Comparison of ENCODE assay signal across 9 mouse cellular contexts in the genomic region with DNA sequence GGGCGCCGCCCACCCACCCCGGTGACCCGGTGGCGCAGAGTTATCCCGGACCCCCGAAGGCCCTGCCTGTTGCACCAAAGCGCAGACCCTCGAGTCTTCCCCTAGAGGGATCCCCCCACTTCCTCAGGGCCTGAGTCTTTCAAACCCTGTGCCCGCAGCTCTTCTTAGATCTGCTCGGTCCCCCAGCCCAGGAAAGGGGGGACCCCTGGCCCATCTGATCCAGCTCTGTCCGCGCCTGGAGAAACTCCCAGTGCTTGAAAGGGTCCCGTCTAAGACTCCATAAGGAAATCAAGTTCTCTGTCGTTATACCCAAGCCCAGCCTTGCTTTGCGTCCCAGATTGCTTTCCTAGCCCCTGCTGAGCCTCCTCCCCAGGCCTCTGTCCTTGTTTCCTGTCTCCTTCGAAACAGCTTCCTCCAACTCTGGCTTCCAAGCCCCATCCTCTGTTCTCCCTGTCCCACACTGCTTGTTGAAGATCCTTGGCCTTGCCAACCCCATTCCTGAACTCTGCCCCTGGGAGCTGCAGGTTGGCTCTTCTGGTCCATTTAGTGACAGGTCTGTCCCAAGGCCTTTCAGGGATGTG. TPM values are rescaled to one million over a fixed set of nuclear protein-coding genes. Genes with fewer than 3 reads are reported as not detected.
A peak's percentile ranks its signal among the peaks of the same experiment; 100 is the strongest.
DNase-seq lines count a peak whose midpoint lies in the region; ATAC-seq and TF ChIP-seq lines count a peak whose summit lies in the region.
"Had no signal": no experiment of that assay in that cellular context is flagged by ENCODE, and none has a peak within 500 bp of the region (broad histone marks: within the 10 kb centered on the region; RNA-seq: fewer than 3 reads in every experiment).

No protein-coding gene starts in this region.

- H3K4me2 ChIP-seq in hindbrain, embryonic 11.5 days (replicated peaks; ENCODE audit: low read depth, low read length) = peak overlapping the region; percentile 61
- peak overlapping the region; percentile 98 for H3K4me2 ChIP-seq in liver, embryonic 14.5 days (ENCODE audit: low read depth)

- TF ChIP-seq CTCF in layer of hippocampus, adult 2 months (conservative IDR thresholded peaks at IDR 0.05) = no peak
- TF ChIP-seq CTCF in liver, embryonic 14.5 days (IDR thresholded peaks at IDR 0.05; ENCODE audit: low read depth) = no peak

- TF ChIP-seq EP300 in liver, embryonic 14.5 days (IDR thresholded peaks at IDR 0.05; ENCODE audit: low read depth) = no peak

- no peaks in the 10 kb centered on the region for H3K9me3 ChIP-seq in hindbrain, embryonic 11.5 days (ENCODE audit: control insufficient read depth, low read length)
- H3K9me3 ChIP-seq in liver, embryonic 14.5 days (ENCODE audit: control insufficient read depth, low read length) = no peaks in the 10 kb centered on the region

- DNase-seq in layer of hippocampus, adult 2 months (ENCODE audit: low spot score in 2 of 2) = no peak
- DNase-seq in layer of hippocampus, adult 9-10 months (ENCODE audit: low spot score) = no peak
- DNase-seq in hindbrain, embryonic 11.5 days (ENCODE audit: low spot score) = no peak
- no peak for DNase-seq in liver, embryonic 14.5 days (ENCODE audit: low read depth in 3 of 3, low spot score in 3 of 3)
- no peak for DNase-seq in right cerebral cortex, adult 18-20 months
- DNase-seq in embryo, embryonic 11 days = no peak
- no peak for DNase-seq in embryo, embryonic 10.5 days (ENCODE audit: low spot score)

- peak; percentile 58; the same call in 1 of the 2 replicates for ATAC-seq in hindbrain, embryonic 11.5 days (ENCODE audit: low FRiP score)
- ATAC-seq in liver, embryonic 14.5 days (ENCODE audit: insufficient read depth) = no peak

- peak overlapping the region; percentile 97 for H3K27ac ChIP-seq in layer of hippocampus, adult 2 months
- peak overlapping the region; percentile 46 for H3K27ac ChIP-seq in brown adipose tissue, adult 24 weeks (replicated peaks; ENCODE audit: low read depth, low read length)
- H3K27ac ChIP-seq in hindbrain, embryonic 11.5 days (ENCODE audit: low read depth, low read length) = peak overlapping the region; percentile 97
- peak overlapping the region; percentile 76 for H3K27ac ChIP-seq in liver, embryonic 14.5 days

- H3K4me3 ChIP-seq in layer of hippocampus, adult 2 months = peak overlapping the region; percentile 92
- H3K4me3 ChIP-seq in brown adipose tissue, adult 24 weeks (ENCODE audit: insufficient read depth, low read depth, low read length) = peak overlapping the region; percentile 69
- H3K4me3 ChIP-seq in hindbrain, embryonic 11.5 days (ENCODE audit: low read depth, low read length) = peak overlapping the region; percentile 59
- H3K4me3 ChIP-seq in liver, embryonic 14.5 days (ENCODE audit: insufficient read depth in 1 of 2, low read depth in 2 of 2, low read length in 2 of 2) = peak overlapping the region; percentile 88 to 97

- no peaks in the 10 kb centered on the region for H3K27me3 ChIP-seq in hindbrain, embryonic 11.5 days (ENCODE audit: control insufficient read depth, insufficient read depth, low read length)
- no peaks in the 10 kb centered on the region for H3K27me3 ChIP-seq in liver, embryonic 14.5 days (ENCODE audit: control insufficient read depth, insufficient read depth, low read length)

- WGBS in hindbrain, embryonic 11.5 days = 2% methylated on average over 13 of the region's 17 CpGs
- WGBS in liver, embryonic 14.5 days (ENCODE audit: insufficient replicate concordance) = 1% methylated on average over 15 of the region's 17 CpGs

- no peaks in the 10 kb centered on the region for H3K36me3 ChIP-seq in hindbrain, embryonic 11.5 days (ENCODE audit: control insufficient read depth, insufficient read depth, low read length)
- H3K36me3 ChIP-seq in liver, embryonic 14.5 days (replicated peaks; ENCODE audit: control insufficient read depth, insufficient read depth, low read depth) = peaks cover 7% of the 10 kb centered on the region

- peak overlapping the region; percentile 75 for H3K9ac ChIP-seq in hindbrain, embryonic 11.5 days (ENCODE audit: low read depth, low read length)
- H3K9ac ChIP-seq in liver, embryonic 14.5 days (replicated peaks) = peak overlapping the region; percentile 91

- peaks cover 5% of the 10 kb centered on the region for H3K4me1 ChIP-seq in brown adipose tissue, adult 24 weeks (ENCODE audit: control insufficient read depth, insufficient read depth, insufficient read length, low read length)
- H3K4me1 ChIP-seq in hindbrain, embryonic 11.5 days (replicated peaks; ENCODE audit: control insufficient read depth, insufficient read depth, low read length) = no peaks in the 10 kb centered on the region; the same call in 1 of the 2 replicates
- peaks cover 16 to 20% of the 10 kb centered on the region in 2 experiments for H3K4me1 ChIP-seq in liver, embryonic 14.5 days (replicated peaks; ENCODE audit: control insufficient read depth in 2 of 2, insufficient read depth in 2 of 2, low read length in 1 of 2)

RNA-seq across cellular contexts. Expression of a gene that starts 0.9 kb away (rescaled TPM):
- total RNA-seq in layer of hippocampus, adult 2 months (2021) = 10 to 100 TPM; 64.0 to 64.7 TPM
- polyA plus RNA-seq in brown adipose tissue, adult 24 weeks (2012; ENCODE audit: insufficient read depth, insufficient read length, missing spikeins) = 23.7 and 29.1 TPM in 2 replicates
- 26.3 and 26.4 TPM in 2 replicates for polyA plus RNA-seq in hindbrain, embryonic 11.5 days (2014; fragmentation: Nextera tagmentation; extraction: Ambion mirVana)
- 16.6 and 19.1 TPM in 2 replicates for polyA plus RNA-seq in liver, embryonic 14.5 days (2012; rRNA removed)
- polyA plus RNA-seq in liver, embryonic 14.5 days (2014; fragmentation: Nextera tagmentation; extraction: Ambion mirVana) = 13.6 and 15.6 TPM in 2 replicates

RNA-seq across cellular contexts. Expression of a gene that starts 21.6 kb away (rescaled TPM):
- under 1 TPM in 1 of 2 experiments, not detected in 1; 0.27 TPM for total RNA-seq in layer of hippocampus, adult 2 months (2021)
- not detected in 2 replicates for polyA plus RNA-seq in brown adipose tissue, adult 24 weeks (2012; ENCODE audit: insufficient read depth, insufficient read length, missing spikeins)
- polyA plus RNA-seq in hindbrain, embryonic 11.5 days (2014; fragmentation: Nextera tagmentation; extraction: Ambion mirVana) = 0.13 and 0.42 TPM in 2 replicates
- 0.03 and 0.17 TPM in 2 replicates for polyA plus RNA-seq in liver, embryonic 14.5 days (2012; rRNA removed)
- 0.10 and 0.13 TPM in 2 replicates for polyA plus RNA-seq in liver, embryonic 14.5 days (2014; fragmentation: Nextera tagmentation; extraction: Ambion mirVana)

RNA-seq across cellular contexts. Expression of a gene that starts 21.7 kb away (rescaled TPM):
- total RNA-seq in layer of hippocampus, adult 2 months (2021) = 10 to 100 TPM; 27.7 to 41.8 TPM
- 2.2 and 3.3 TPM in 2 replicates for polyA plus RNA-seq in brown adipose tissue, adult 24 weeks (2012; ENCODE audit: insufficient read depth, insufficient read length, missing spikeins)
- 11.8 and 12.4 TPM in 2 replicates for polyA plus RNA-seq in hindbrain, embryonic 11.5 days (2014; fragmentation: Nextera tagmentation; extraction: Ambion mirVana)
- 22.2 and 23.2 TPM in 2 replicates for polyA plus RNA-seq in liver, embryonic 14.5 days (2012; rRNA removed)
- 13.3 and 15.3 TPM in 2 replicates for polyA plus RNA-seq in liver, embryonic 14.5 days (2014; fragmentation: Nextera tagmentation; extraction: Ambion mirVana)

RNA-seq across cellular contexts. Expression of a gene that starts 22.6 kb away (rescaled TPM):
- total RNA-seq in layer of hippocampus, adult 2 months (2021) = not detected
- polyA plus RNA-seq in brown adipose tissue, adult 24 weeks (2012; ENCODE audit: insufficient read depth, insufficient read length, missing spikeins) = not detected in 2 replicates
- not detected in 2 replicates for polyA plus RNA-seq in hindbrain, embryonic 11.5 days (2014; fragmentation: Nextera tagmentation; extraction: Ambion mirVana)
- polyA plus RNA-seq in liver, embryonic 14.5 days (2012; rRNA removed) = 8.7 and 9.8 TPM in 2 replicates
- 14.0 and 15.0 TPM in 2 replicates for polyA plus RNA-seq in liver, embryonic 14.5 days (2014; fragmentation: Nextera tagmentation; extraction: Ambion mirVana)
- total RNA-seq: neutrophil, adult 5-6 weeks had no signal

RNA-seq across cellular contexts. Expression of a gene that starts 35.5 kb away (rescaled TPM):
- total RNA-seq in layer of hippocampus, adult 2 months (2021) = 10 to 100 TPM; 12.2 to 13.7 TPM
- 18.4 and 21.7 TPM in 2 replicates for polyA plus RNA-seq in brown adipose tissue, adult 24 weeks (2012; ENCODE audit: insufficient read depth, insufficient read length, missing spikeins)
- polyA plus RNA-seq in hindbrain, embryonic 11.5 days (2014; fragmentation: Nextera tagmentation; extraction: Ambion mirVana) = 7.8 and 9.1 TPM in 2 replicates
- 8.1 and 10.1 TPM in 2 replicates for polyA plus RNA-seq in liver, embryonic 14.5 days (2012; rRNA removed)
- polyA plus RNA-seq in liver, embryonic 14.5 days (2014; fragmentation: Nextera tagmentation; extraction: Ambion mirVana) = 7.8 and 8.6 TPM in 2 replicates
- total RNA-seq: neutrophil, adult 5-6 weeks had no signal

Comparison
In these comparisons a context has a peak if more than half of its experiments do, and no peak if none do; other contexts are left out.
1. H3K27ac ChIP-seq: peak in every context shown above with its lines; median percentile 97 in layer of hippocampus, adult 2 months; 97 in hindbrain, embryonic 11.5 days; 76 in liver, embryonic 14.5 days; 46 in brown adipose tissue, adult 24 weeks.